Mouse (Mus musculus) C2C12 (cell line): Measurements from ENCODE around the gene Car8. TPM values are rescaled to one million over a fixed set of nuclear protein-coding genes. Genes with fewer than 3 reads are reported as not detected.

Experiments used
- H3K27me3 ChIP-seq: one replicate; pipeline ENCODE4 v1.6.1; 2011; ENCODE audit not compliant: control insufficient read depth, insufficient read depth, insufficient read length
- H3K36me3 ChIP-seq: one replicate; pipeline ENCODE4 v1.6.1; 2011; ENCODE audit not compliant: control insufficient read depth, insufficient read depth
- H3K4me3 ChIP-seq: one replicate; pipeline ENCODE4 v1.5.1; 2011; ENCODE audit warnings: mild to moderate bottlenecking, control low read depth; ENCODE audit not compliant: poor library complexity, insufficient read depth, severe bottlenecking
- H3K79me2 ChIP-seq: one replicate; pipeline ENCODE4 v1.6.1; 2011; ENCODE audit not compliant: control insufficient read depth, insufficient read depth
- H3K79me3 ChIP-seq: one replicate; pipeline ENCODE4 v1.6.1; 2011; ENCODE audit warnings: low read depth, control low read depth
- H3ac ChIP-seq: one replicate; pipeline ENCODE3; 2011; ENCODE audit warnings: low read depth; ENCODE audit not compliant: control insufficient read depth, insufficient read length
- CEBPB ChIP-seq: IDR thresholded peaks from one replicate; pipeline ENCODE4 v1.6.1; 2011; ENCODE audit warnings: low read depth, mild to moderate bottlenecking, control low read depth, moderate library complexity
- CTCF ChIP-seq: IDR thresholded peaks from one replicate; pipeline ENCODE4 v1.5.1; 2011; ENCODE audit not compliant: control insufficient read depth, insufficient read depth, insufficient read length
- FOSL1 ChIP-seq: IDR thresholded peaks from one replicate; pipeline ENCODE4 v1.8.0; 2011; ENCODE audit warnings: mild to moderate bottlenecking, low read length; ENCODE audit not compliant: poor library complexity, insufficient read depth, severe bottlenecking
- MAX ChIP-seq: IDR thresholded peaks from one replicate; pipeline ENCODE4 v1.6.1; 2011; ENCODE audit warnings: mild to moderate bottlenecking, control low read depth
- MYOD1 ChIP-seq: IDR thresholded peaks from one replicate; pipeline ENCODE4 v1.6.1; 2011; ENCODE audit warnings: low read depth; ENCODE audit not compliant: control insufficient read depth, insufficient read length
- MYOG ChIP-seq: IDR thresholded peaks from one replicate; pipeline ENCODE4 v1.6.1; 2011; ENCODE audit not compliant: control insufficient read depth, insufficient read length; ENCODE audit errors: extremely low read depth
- USF1 ChIP-seq: IDR thresholded peaks from one replicate; pipeline ENCODE4 v1.6.1; 2011; ENCODE audit warnings: low read depth, mild to moderate bottlenecking, control low read depth, moderate library complexity
- polyA plus RNA-seq: library from polyadenylated mRNA; unstranded; fragments of >200 nt; fragmentation: generic; extraction: Trizol; gene quantifications from one replicate; pipeline ENCODE4 v1.2.1, GENCODE M21; 2012; ENCODE audit warnings: missing spikeins

Car8 gene
- polyA plus RNA-seq, 1 experiment = 36.3 TPM

GRCm38 (mm10) chr4:8218941-8219340, 19.9 kb downstream of the Car8 start:
- peaks cover 57% of the 10 kb centered on the region for H3K79me2 ChIP-seq
- no peak for TF ChIP-seq FOSL1
- TF ChIP-seq MYOG = no peak
- TF ChIP-seq CTCF = no peak
- no peak for TF ChIP-seq MYOD1
- TF ChIP-seq USF1 = no peak
- TF ChIP-seq CEBPB = no peak
- TF ChIP-seq MAX = no peak

GRCm38 (mm10) chr4:8218004-8218403, 20.8 kb downstream of the Car8 start:
- peaks cover 65% of the 10 kb centered on the region for H3K36me3 ChIP-seq
- peak; percentile 92 for TF ChIP-seq USF1
- no peak for TF ChIP-seq CEBPB
- no peak for TF ChIP-seq MYOG
- peak; percentile 94 for TF ChIP-seq FOSL1
- no peak for TF ChIP-seq CTCF
- TF ChIP-seq MYOD1 = peak; percentile 47
- peak; percentile 90 for TF ChIP-seq MAX
- H3K27me3 ChIP-seq = no peaks in the 10 kb centered on the region
- H3ac ChIP-seq = no peak overlapping the region
- H3K79me3 ChIP-seq = peaks cover 22% of the 10 kb centered on the region
- no peak overlapping the region for H3K4me3 ChIP-seq
- H3K79me2 ChIP-seq = peaks cover 47% of the 10 kb centered on the region

More at GRCm38 (mm10) chr4:8218941-8219340, 19.9 kb downstream of the Car8 start:
- no peak overlapping the region for H3K4me3 ChIP-seq
- H3K79me3 ChIP-seq = peaks cover 29% of the 10 kb centered on the region
- H3K36me3 ChIP-seq = peaks cover 68% of the 10 kb centered on the region
- H3ac ChIP-seq = peak overlapping the region; percentile 51
- no peaks in the 10 kb centered on the region for H3K27me3 ChIP-seq

- no peak overlapping the region for H3K4me3 ChIP-seq
- no peak overlapping the region for H3ac ChIP-seq
- peaks cover 42% of the 10 kb centered on the region for H3K79me2 ChIP-seq
- H3K36me3 ChIP-seq = peaks cover 62% of the 10 kb centered on the region
- TF ChIP-seq MYOG (no peak), USF1 (no peak), CEBPB (no peak), MAX (no peak), FOSL1 (no peak), CTCF (no peak), MYOD1 (no peak)
- peaks cover 15% of the 10 kb centered on the region for H3K79me3 ChIP-seq
- no peaks in the 10 kb centered on the region for H3K27me3 ChIP-seq
These were observed 21.6 kb downstream of the Car8 start for GRCm38 (mm10) chr4:8217272-8217671.

GRCm38 (mm10) chr4:8216551-8216950, 22.3 kb downstream of the Car8 start:
- H3K36me3 ChIP-seq = peaks cover 62% of the 10 kb centered on the region
- H3K79me2 ChIP-seq = peaks cover 38% of the 10 kb centered on the region
- no peak overlapping the region for H3ac ChIP-seq
- H3K4me3 ChIP-seq = no peak overlapping the region
- H3K27me3 ChIP-seq = no peaks in the 10 kb centered on the region
- peaks cover 15% of the 10 kb centered on the region for H3K79me3 ChIP-seq
- TF ChIP-seq MAX = no peak
- TF ChIP-seq CEBPB = no peak
- TF ChIP-seq MYOD1 = no peak
- no peak for TF ChIP-seq USF1
- no peak for TF ChIP-seq FOSL1

- H3K36me3 ChIP-seq = peaks cover 72% of the 10 kb centered on the region
- H3K4me3 ChIP-seq = no peak overlapping the region
- peaks cover 14% of the 10 kb centered on the region for H3K79me3 ChIP-seq
- H3K79me2 ChIP-seq = peaks cover 35% of the 10 kb centered on the region
- H3ac ChIP-seq = no peak overlapping the region
- no peak for TF ChIP-seq MYOG
- TF ChIP-seq FOSL1 = no peak
- no peaks in the 10 kb centered on the region for H3K27me3 ChIP-seq
These were observed 25.2 kb downstream of the Car8 start for GRCm38 (mm10) chr4:8213661-8214060.

GRCm38 (mm10) chr4:8212873-8213569, 25.8 kb downstream of the Car8 start:
- H3ac ChIP-seq = peak overlapping the region; percentile 1
- peaks cover 79% of the 10 kb centered on the region for H3K36me3 ChIP-seq
- H3K79me2 ChIP-seq = peaks cover 38% of the 10 kb centered on the region
- H3K79me3 ChIP-seq = peaks cover 14% of the 10 kb centered on the region
- no peak overlapping the region for H3K4me3 ChIP-seq
- TF ChIP-seq CEBPB = peak; percentile 96
- TF ChIP-seq USF1 = peak; percentile 67
- no peak for TF ChIP-seq FOSL1
- H3K27me3 ChIP-seq = no peaks in the 10 kb centered on the region
